Mouse (Mus musculus) 416B (cell line): ENCODE measurements around the gene Bcl9.

ENCODE experiments used
- DNase-seq: peaks from one replicate; pipeline ENCODE4 v3.0.0; 2011; ENCODE audit warnings: low read depth

The Bcl9 gene

GRCm38 (mm10) chr3:97296941-97297552 lies 670 bp downstream of the Bcl9 start:
- DNase-seq = no peak

- no peak for DNase-seq
Observed at GRCm38 (mm10) chr3:97294334-97294733, 3.4 kb downstream of the Bcl9 start.

- no peak for DNase-seq
Observed at GRCm38 (mm10) chr3:97284878-97285277, 12.8 kb downstream of the Bcl9 start.

- DNase-seq = no peak
Observed at GRCm38 (mm10) chr3:97284056-97284455, 13.7 kb downstream of the Bcl9 start.

- no peak for DNase-seq
Observed at GRCm38 (mm10) chr3:97281426-97281825, 16.3 kb downstream of the Bcl9 start.

- no peak for DNase-seq
Observed at GRCm38 (mm10) chr3:97275708-97276107, 22.0 kb downstream of the Bcl9 start.

GRCm38 (mm10) chr3:97274516-97275230 lies 23.0 kb downstream of the Bcl9 start:
- DNase-seq = no peak

- no peak for DNase-seq
Observed at GRCm38 (mm10) chr3:97273876-97274275, 23.8 kb downstream of the Bcl9 start.

- no peak for DNase-seq
Observed at GRCm38 (mm10) chr3:97265667-97266415, 31.9 kb downstream of the Bcl9 start.

- DNase-seq = no peak
Observed at GRCm38 (mm10) chr3:97262235-97262634, 35.5 kb downstream of the Bcl9 start.

- DNase-seq = no peak
Observed at GRCm38 (mm10) chr3:97255706-97256339, 41.9 kb downstream of the Bcl9 start.

GRCm38 (mm10) chr3:97254861-97255465 lies 42.8 kb downstream of the Bcl9 start:
- DNase-seq = peak; percentile 85

GRCm38 (mm10) chr3:97253823-97254600 lies 43.7 kb downstream of the Bcl9 start:
- no peak for DNase-seq

GRCm38 (mm10) chr3:97252896-97253295 lies 44.8 kb downstream of the Bcl9 start:
- no peak for DNase-seq

GRCm38 (mm10) chr3:97242629-97243167 lies 55.0 kb downstream of the Bcl9 start:
- DNase-seq = no peak

- DNase-seq = no peak
Observed at GRCm38 (mm10) chr3:97241826-97242225, 55.9 kb downstream of the Bcl9 start.

GRCm38 (mm10) chr3:97239793-97240192 lies 57.9 kb downstream of the Bcl9 start:
- DNase-seq = no peak

GRCm38 (mm10) chr3:97239316-97239715 lies 58.4 kb downstream of the Bcl9 start:
- DNase-seq = no peak

GRCm38 (mm10) chr3:97238521-97238920 lies 59.2 kb downstream of the Bcl9 start:
- DNase-seq = no peak

GRCm38 (mm10) chr3:97237403-97237802 lies 60.3 kb downstream of the Bcl9 start:
- no peak for DNase-seq

- DNase-seq = no peak
Observed at GRCm38 (mm10) chr3:97234797-97235196, 62.9 kb downstream of the Bcl9 start.
